Mouse (Mus musculus) kidney, postnatal 4 days (tissue): ENCODE data around the gene Sp110.
"Not testable (repeated sequence)": the region's sequence is repeated elsewhere in the genome, so short reads cannot be mapped to it uniquely, and the experiment has no call there.

Source experiments
- DNase-seq, 2 experiments: peaks; one replicate each; pipeline ENCODE4 v3.0.0; 2021; ENCODE audit warnings: mixed read lengths in 2 of 2

The Sp110 gene

DNA sequence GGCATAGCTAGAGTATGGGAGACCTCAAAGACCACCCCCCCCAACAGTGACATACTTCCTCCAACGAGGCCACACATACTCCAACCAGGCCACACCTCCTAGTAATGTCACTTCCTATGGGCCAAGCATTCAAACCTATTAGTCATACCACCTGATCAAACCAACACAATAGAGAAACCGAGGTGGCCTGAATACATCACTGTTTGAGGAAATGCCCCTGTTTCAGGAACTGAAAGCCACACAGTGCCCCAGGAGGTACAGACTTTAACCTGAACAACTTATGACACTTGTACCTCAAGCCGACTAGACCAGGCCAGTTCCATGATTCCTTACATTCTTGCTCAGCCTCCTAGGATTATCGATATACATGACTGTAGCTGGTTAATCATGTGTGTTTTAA, 54.8 kb downstream of the Sp110 start:
- DNase-seq: not testable (repeated sequence)

GRCm38 (mm10) chr1:85528451-85529110, 70.0 kb downstream of the Sp110 start:
- peak in 1 of 2 experiments; percentile 1 for DNase-seq
